Mouse (Mus musculus): ENCODE data around the gene Babam2. TPM values are rescaled to one million over a fixed set of nuclear protein-coding genes. Genes with fewer than 3 reads are reported as not detected.

Babam2 gene
- polyA plus RNA-seq, 1 experiment: 18.4 TPM

DNA sequence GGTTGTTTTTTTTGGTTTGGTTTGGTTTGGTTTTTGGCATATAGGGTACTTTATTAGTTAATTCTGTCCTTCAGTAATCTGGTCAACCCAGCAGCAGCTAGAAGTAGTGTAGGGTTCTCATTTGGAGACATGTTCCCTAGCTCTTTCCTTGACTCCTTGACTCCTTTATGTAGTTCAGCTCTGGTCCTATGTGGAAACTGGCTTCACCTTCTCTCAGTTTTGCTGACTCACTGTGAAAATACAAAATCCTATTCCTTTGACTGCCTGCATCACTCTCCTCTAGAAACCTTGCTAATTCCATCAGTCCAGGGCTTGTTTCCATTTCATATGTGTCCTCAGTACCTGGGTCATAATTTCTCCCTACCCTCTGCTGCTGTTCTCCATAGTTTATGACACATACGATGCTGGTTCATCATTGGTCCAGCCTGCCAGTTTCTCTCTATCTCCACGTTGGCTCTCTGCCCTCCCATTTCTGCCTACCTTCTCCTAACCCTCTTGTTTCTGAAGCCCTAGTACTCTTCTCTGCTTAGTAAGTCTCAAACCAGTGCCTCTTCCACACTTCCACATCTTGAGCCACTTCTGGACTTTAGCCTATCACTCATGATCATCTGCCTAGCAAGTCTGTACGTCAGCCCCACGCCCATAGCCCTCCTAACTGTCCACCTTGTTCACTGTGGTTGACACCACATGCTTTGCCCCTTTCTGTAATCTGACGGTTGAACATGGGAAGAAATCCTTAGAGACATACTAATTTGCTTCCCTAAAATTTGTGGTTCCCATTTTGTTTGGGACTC is 163.5 kb downstream of the Babam2 start:
- no peak for TF ChIP-seq CTCF (IDR thresholded peaks at IDR 0.05; ENCODE audit: extremely low read depth, insufficient read length, insufficient replicate concordance, low read depth, low read length)
- TF ChIP-seq POLR2A (IDR thresholded peaks at IDR 0.05; ENCODE audit: low read depth, low read length): no peak
- no peak overlapping the region for H3K4me3 ChIP-seq (ENCODE audit: low read depth, low read length)
- H3K4me1 ChIP-seq (ENCODE audit: control insufficient read depth, insufficient read depth, insufficient read length, low read length): peaks cover 6% of the 10 kb centered on the region; the same call in 1 of the 2 replicates
- no peak overlapping the region for H3K27ac ChIP-seq (ENCODE audit: insufficient read depth, low read depth, low read length)
- H3K27me3 ChIP-seq (ENCODE audit: control insufficient read depth, insufficient read depth, low read length): no peaks in the 10 kb centered on the region
- WGBS: 79% methylated on average over 5 of the region's 5 CpGs
- H3K36me3 ChIP-seq (ENCODE audit: control insufficient read depth, insufficient read depth, low read length): no peaks in the 10 kb centered on the region

DNA sequence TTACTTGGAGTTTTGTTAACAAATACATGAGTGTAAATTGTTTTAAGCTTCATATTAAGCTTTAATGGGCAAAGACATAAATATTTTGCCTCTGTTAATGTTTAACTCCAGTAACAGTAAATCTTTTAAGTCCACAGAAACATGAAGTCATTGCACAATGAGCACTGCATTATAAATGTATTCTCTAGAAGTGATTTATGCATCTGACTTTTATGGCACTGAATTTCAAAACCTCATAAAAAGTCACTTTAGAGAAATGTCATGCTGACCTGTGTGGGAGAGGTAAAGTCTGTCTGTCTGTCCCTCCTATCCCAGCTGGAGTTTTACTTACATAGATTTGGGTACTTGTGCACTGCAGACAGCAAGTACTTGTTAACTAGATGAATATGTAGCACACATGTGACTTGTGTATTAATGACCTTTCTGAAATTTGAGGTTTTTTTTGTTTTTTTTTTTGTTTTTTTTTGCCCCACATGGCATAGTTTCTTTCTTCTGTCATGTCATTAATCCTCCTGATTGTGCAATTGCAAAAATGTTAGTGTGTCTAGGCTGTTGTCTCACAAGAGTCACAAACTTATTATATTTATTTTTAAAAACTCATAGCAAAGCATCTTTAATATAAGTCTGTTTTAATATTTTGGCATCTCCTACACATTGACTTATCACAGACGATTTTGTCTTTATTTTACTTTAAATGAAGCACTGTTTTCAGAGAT is 165.4 kb downstream of the Babam2 start:
- Histone ChIP-seq H3K36me3 (ENCODE audit: control insufficient read depth, insufficient read depth, low read length) (no peaks in the 10 kb centered on the region), H3K27ac (ENCODE audit: insufficient read depth, low read depth, low read length) (no peak overlapping the region), H3K4me1 (ENCODE audit: control insufficient read depth, insufficient read depth, insufficient read length, low read length) (peaks cover 6% of the 10 kb centered on the region; the same call in 1 of the 2 replicates), H3K27me3 (ENCODE audit: control insufficient read depth, insufficient read depth, low read length) (no peaks in the 10 kb centered on the region), H3K4me3 (ENCODE audit: low read depth, low read length) (no peak overlapping the region)
- TF ChIP-seq POLR2A (IDR thresholded peaks at IDR 0.05; ENCODE audit: low read depth, low read length) (no peak), CTCF (IDR thresholded peaks at IDR 0.05; ENCODE audit: extremely low read depth, insufficient read length, insufficient replicate concordance, low read depth, low read length) (no peak)
- WGBS: 35% methylated on average over 1 of the region's 1 CpGs

DNA sequence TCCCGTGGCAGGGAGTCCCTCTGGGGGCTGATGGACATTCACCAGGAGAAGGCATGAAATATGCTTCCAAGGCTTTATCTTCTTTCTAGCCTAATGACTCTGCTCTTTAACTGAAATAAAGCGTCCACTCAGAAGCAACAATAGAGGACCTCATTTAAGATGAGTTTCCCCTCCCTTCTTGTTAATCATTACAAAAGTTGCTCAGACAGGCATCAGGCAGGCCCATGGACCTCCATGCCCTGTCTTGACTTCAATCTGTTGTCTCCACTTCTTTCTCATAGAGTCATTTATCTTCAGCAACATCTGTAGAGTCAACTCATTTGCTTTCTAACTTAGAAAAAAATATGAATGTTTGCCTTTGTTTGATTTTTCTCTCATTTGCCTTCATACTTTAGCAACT is 166.6 kb downstream of the Babam2 start:
- H3K27me3 ChIP-seq (ENCODE audit: control insufficient read depth, insufficient read depth, low read length): no peaks in the 10 kb centered on the region
- WGBS: 21% methylated on average over 2 of the region's 2 CpGs
- no peak for TF ChIP-seq POLR2A (IDR thresholded peaks at IDR 0.05; ENCODE audit: low read depth, low read length)
- TF ChIP-seq CTCF (IDR thresholded peaks at IDR 0.05; ENCODE audit: extremely low read depth, insufficient read length, insufficient replicate concordance, low read depth, low read length): no peak
- peaks cover 6% of the 10 kb centered on the region; the same call in 1 of the 2 replicates for H3K4me1 ChIP-seq (ENCODE audit: control insufficient read depth, insufficient read depth, insufficient read length, low read length)
- no peak overlapping the region for H3K4me3 ChIP-seq (ENCODE audit: low read depth, low read length)
- H3K27ac ChIP-seq (ENCODE audit: insufficient read depth, low read depth, low read length): no peak overlapping the region
- no peaks in the 10 kb centered on the region for H3K36me3 ChIP-seq (ENCODE audit: control insufficient read depth, insufficient read depth, low read length)

DNA sequence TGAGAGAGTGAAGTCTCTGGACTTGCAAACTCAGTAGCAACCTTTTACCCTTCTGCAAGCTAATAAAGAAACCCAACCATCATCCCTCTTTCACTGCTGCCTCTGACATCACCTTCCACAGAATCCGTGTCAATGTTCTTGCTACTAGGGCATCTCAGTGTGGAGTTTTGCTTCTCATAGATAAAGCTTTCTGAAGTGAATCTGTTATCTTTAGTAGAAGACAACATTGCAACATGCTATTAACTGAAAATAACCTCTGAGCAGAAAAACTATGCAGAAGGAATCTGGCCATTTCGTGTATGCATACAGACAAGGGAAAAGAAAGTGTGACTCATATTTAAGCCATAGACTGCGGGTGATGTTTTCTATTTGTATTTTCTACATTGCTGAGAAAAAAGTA is 168.6 kb downstream of the Babam2 start:
- Histone ChIP-seq H3K4me1 (ENCODE audit: control insufficient read depth, insufficient read depth, insufficient read length, low read length) (peaks cover 13% of the 10 kb centered on the region; the same call in 1 of the 2 replicates), H3K4me3 (ENCODE audit: low read depth, low read length) (no peak overlapping the region), H3K27me3 (ENCODE audit: control insufficient read depth, insufficient read depth, low read length) (no peaks in the 10 kb centered on the region), H3K36me3 (ENCODE audit: control insufficient read depth, insufficient read depth, low read length) (no peaks in the 10 kb centered on the region), H3K27ac (ENCODE audit: insufficient read depth, low read depth, low read length) (no peak overlapping the region)
- 71% methylated on average over 3 of the region's 3 CpGs for WGBS
- TF ChIP-seq CTCF (IDR thresholded peaks at IDR 0.05; ENCODE audit: extremely low read depth, insufficient read length, insufficient replicate concordance, low read depth, low read length): no peak
- TF ChIP-seq POLR2A (IDR thresholded peaks at IDR 0.05; ENCODE audit: low read depth, low read length): no peak

DNA sequence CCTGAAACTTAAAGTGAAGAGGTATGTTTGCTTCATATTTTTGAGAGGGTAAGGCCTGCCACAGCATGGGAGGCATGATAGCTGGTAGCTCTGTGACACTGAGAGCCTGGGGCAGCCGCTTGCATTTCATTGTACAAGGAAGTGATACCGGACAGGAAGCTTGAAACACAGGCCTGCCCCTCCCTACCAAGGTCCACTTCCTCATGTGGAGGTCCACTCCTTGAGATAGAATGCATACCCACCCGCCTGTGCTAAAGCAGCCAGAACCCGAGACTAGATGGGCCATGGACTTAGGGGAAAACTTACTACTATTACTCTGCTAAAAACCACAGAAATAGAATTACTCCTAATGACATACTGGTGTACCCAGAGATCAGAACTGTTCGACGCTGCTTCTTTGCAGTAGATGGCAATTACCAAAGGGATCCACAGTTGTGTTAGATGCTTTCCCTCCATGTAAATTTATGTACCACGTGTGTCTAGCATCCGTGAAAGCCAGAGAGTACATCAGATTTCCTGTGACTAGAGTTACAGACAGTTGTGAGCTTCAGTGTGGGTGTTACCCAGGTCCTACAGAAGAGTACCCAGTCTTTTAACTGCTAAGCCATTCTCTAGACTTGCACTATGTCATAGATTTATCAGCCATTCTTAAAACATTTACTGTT is 173.5 kb downstream of the Babam2 start:
- TF ChIP-seq POLR2A (IDR thresholded peaks at IDR 0.05; ENCODE audit: low read depth, low read length): peak; percentile 16; the same call in 1 of the 2 replicates
- no peak for TF ChIP-seq CTCF (IDR thresholded peaks at IDR 0.05; ENCODE audit: extremely low read depth, insufficient read length, insufficient replicate concordance, low read depth, low read length)
- WGBS: 43% methylated on average over 8 of the region's 8 CpGs
- Histone ChIP-seq H3K27me3 (ENCODE audit: control insufficient read depth, insufficient read depth, low read length) (no peaks in the 10 kb centered on the region), H3K27ac (ENCODE audit: insufficient read depth, low read depth, low read length) (peak overlapping the region; percentile 67), H3K4me3 (ENCODE audit: low read depth, low read length) (no peak overlapping the region), H3K36me3 (ENCODE audit: control insufficient read depth, insufficient read depth, low read length) (no peaks in the 10 kb centered on the region), H3K4me1 (ENCODE audit: control insufficient read depth, insufficient read depth, insufficient read length, low read length) (peaks cover 9% of the 10 kb centered on the region; the same call in 1 of the 2 replicates)

DNA sequence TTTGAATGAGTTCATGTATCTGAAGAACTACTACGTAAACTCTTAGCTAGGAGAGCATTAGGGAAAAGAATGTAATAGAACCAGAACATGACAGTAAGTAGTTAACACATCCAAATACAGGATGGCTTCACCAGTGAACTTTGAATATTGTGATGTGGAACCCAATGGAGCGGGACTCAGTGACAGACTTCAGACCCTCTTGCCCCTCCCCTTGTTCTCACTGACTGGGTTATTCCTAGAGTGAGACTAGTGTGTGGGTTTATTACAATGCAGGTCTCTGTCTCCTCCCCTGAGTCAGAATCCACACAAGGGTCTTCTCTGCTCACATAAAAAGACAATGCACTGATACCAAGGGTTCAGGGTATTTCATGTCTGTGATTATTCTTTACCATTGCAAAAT is 175.8 kb downstream of the Babam2 start:
- Histone ChIP-seq H3K4me3 (ENCODE audit: low read depth, low read length) (no peak overlapping the region), H3K27ac (ENCODE audit: insufficient read depth, low read depth, low read length) (no peak overlapping the region), H3K36me3 (ENCODE audit: control insufficient read depth, insufficient read depth, low read length) (no peaks in the 10 kb centered on the region), H3K27me3 (ENCODE audit: control insufficient read depth, insufficient read depth, low read length) (no peaks in the 10 kb centered on the region), H3K4me1 (ENCODE audit: control insufficient read depth, insufficient read depth, insufficient read length, low read length) (peaks cover 12% of the 10 kb centered on the region; the same call in 1 of the 2 replicates)
- over 99% methylated on average over 2 of the region's 2 CpGs for WGBS
- no peak for TF ChIP-seq CTCF (IDR thresholded peaks at IDR 0.05; ENCODE audit: extremely low read depth, insufficient read length, insufficient replicate concordance, low read depth, low read length)
- TF ChIP-seq POLR2A (IDR thresholded peaks at IDR 0.05; ENCODE audit: low read depth, low read length): no peak

All from small intestine, adult 2 months (tissue).